Mouse (Mus musculus) megakaryocyte, embryonic 14.5 days (primary cell): Measurements from ENCODE around the gene Pdk2. TPM values are rescaled to one million over a fixed set of nuclear protein-coding genes. Genes with fewer than 3 reads are reported as not detected.
A peak's percentile ranks its signal among the peaks of the same experiment; 100 is the strongest.

ENCODE experiments used
- H3K27me3 ChIP-seq: replicated peaks from 2 replicates; pipeline ENCODE3; 2012; ENCODE audit warnings: inconsistent platforms
- H3K36me3 ChIP-seq: replicated peaks from 2 replicates; pipeline ENCODE3; 2012; ENCODE audit warnings: low read length, inconsistent platforms, mixed read lengths
- H3K4me1 ChIP-seq: 2 replicates; pipeline ENCODE4 v1.6.1; 2012; ENCODE audit warnings: inconsistent platforms
- H3K4me3 ChIP-seq: replicated peaks from 2 replicates; pipeline ENCODE3; 2012; ENCODE audit warnings: moderate library complexity, mild to moderate bottlenecking, inconsistent platforms
- H3K9me3 ChIP-seq: 2 replicates; pipeline ENCODE4 v1.6.1; 2012; ENCODE audit warnings: inconsistent platforms
- FLI1 ChIP-seq: IDR thresholded peaks from 2 replicates; pipeline ENCODE4 v1.6.1; 2012; ENCODE audit warnings: low read length, inconsistent platforms, mixed read lengths
- GATA1 ChIP-seq: IDR thresholded peaks from 3 replicates; pipeline ENCODE4 v1.6.1; 2012; ENCODE audit warnings: mixed read lengths, low read length, inconsistent platforms, borderline replicate concordance
- polyA plus RNA-seq: library from polyadenylated mRNA; stranded (reverse); fragments of >175 nt; gene quantifications from 2 replicates; pipeline ENCODE4 v1.2.3, GENCODE M21; 2012; ENCODE audit warnings: low replicate concordance; ENCODE audit not compliant: insufficient read depth

Gene Pdk2
- polyA plus RNA-seq, 1 experiment, result 38.6 TPM

DNA sequence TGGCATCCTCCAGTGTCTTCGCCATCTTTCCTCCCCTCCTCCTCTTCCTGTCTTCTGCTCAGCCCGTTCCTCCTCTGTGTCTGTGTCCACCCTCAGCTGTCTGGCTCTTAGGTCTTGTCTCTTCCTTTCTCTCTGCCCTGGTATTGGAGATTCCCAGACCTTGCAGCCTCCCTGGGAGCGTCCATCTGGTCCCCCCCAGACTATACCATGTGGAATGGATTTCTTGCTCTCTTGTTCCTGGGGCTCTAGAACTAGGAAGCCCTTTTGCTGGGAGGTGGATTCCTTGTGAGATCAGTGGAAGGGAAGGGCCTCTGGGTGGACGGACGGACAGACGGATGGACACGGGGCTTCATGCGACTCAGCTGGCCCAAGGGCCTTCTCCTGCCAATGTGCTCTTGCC is 45.1 kb downstream of the Pdk2 start:
- Histone ChIP-seq H3K4me3 (peak overlapping the region; percentile 99), H3K9me3 (no peaks in the 10 kb centered on the region), H3K27me3 (no peaks in the 10 kb centered on the region), H3K36me3 (peaks cover 89% of the 10 kb centered on the region), H3K4me1 (peaks cover 82% of the 10 kb centered on the region)
- TF ChIP-seq GATA1, result no peak
- no peak for TF ChIP-seq FLI1

GRCm38 (mm10) chr11:94994947-94995772 is 46.0 kb downstream of the Pdk2 start:
- H3K9me3 ChIP-seq, result no peaks in the 10 kb centered on the region
- no peaks in the 10 kb centered on the region for H3K27me3 ChIP-seq
- H3K4me1 ChIP-seq, result peaks cover 73% of the 10 kb centered on the region
- TF ChIP-seq GATA1 (no peak), FLI1 (no peak)
- peak overlapping the region; percentile 99 for H3K4me3 ChIP-seq
- peaks cover 80% of the 10 kb centered on the region for H3K36me3 ChIP-seq

DNA sequence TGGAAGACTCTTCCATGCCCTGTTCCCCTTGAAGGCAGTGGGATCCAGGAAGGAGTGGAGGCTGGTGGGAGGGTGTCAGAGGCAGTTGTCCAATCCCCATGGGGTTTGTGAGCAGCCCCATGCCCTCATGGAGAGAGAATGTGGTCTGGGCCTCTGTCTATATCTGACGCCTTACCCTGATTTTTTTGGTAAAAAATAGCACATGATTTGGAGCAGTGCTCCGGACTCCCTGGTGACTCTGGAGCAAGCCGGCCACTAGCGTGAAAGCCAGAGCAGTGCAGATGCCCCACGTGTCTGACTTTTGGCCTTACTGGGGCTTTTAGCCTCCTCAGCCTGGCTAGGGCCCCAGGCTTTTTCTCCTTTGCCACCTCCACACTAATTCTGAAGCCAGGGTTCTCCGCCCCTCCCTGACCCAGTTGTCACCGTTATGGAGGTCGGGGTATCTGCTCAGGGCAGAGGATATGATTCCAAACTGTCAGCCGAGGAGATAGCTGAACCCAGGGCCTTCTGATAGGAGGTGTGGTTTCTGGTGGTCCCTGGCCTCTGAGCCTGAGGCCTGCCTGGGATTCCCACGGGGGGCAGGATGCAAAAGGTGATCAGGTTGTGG is 46.8 kb downstream of the Pdk2 start:
- Histone ChIP-seq H3K27me3 (no peaks in the 10 kb centered on the region), H3K36me3 (peaks cover 71% of the 10 kb centered on the region), H3K4me3 (peak overlapping the region; percentile 99), H3K4me1 (peaks cover 68% of the 10 kb centered on the region), H3K9me3 (no peaks in the 10 kb centered on the region)
- TF ChIP-seq GATA1, result no peak
- no peak for TF ChIP-seq FLI1

- Histone ChIP-seq H3K27me3 (no peaks in the 10 kb centered on the region), H3K4me3 (peak overlapping the region; percentile 99), H3K36me3 (peaks cover 58% of the 10 kb centered on the region), H3K9me3 (no peaks in the 10 kb centered on the region), H3K4me1 (peaks cover 68% of the 10 kb centered on the region)
- no peak for TF ChIP-seq FLI1
- no peak for TF ChIP-seq GATA1
These were observed 48.2 kb downstream of the Pdk2 start for GRCm38 (mm10) chr11:94992754-94993606.

DNA sequence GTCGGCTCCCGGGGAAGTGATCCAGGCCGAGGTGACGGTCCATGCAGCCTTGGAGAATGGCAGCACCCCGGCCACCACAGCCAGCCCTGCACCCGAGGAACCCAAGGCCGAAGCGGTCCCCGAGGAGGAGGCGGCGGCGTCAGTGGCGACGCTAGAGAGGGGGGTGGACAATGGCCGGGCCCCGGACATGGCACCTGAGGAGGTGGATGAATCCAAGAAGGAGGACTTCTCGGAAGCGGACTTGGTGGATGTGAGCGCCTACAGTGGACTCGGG is 48.7 kb downstream of the Pdk2 start:
- H3K4me1 ChIP-seq, result peaks cover 68% of the 10 kb centered on the region
- H3K4me3 ChIP-seq, result peak overlapping the region; percentile 99
- no peaks in the 10 kb centered on the region for H3K9me3 ChIP-seq
- TF ChIP-seq GATA1 (no peak), FLI1 (no peak)
- peaks cover 52% of the 10 kb centered on the region for H3K36me3 ChIP-seq
- no peaks in the 10 kb centered on the region for H3K27me3 ChIP-seq

- Histone ChIP-seq H3K4me3 (peak overlapping the region; percentile 99), H3K9me3 (no peaks in the 10 kb centered on the region), H3K36me3 (peaks cover 47% of the 10 kb centered on the region), H3K4me1 (peaks cover 68% of the 10 kb centered on the region), H3K27me3 (no peaks in the 10 kb centered on the region)
- TF ChIP-seq FLI1, result no peak
These were observed 49.3 kb downstream of the Pdk2 start for GRCm38 (mm10) chr11:94991641-94992479.

DNA sequence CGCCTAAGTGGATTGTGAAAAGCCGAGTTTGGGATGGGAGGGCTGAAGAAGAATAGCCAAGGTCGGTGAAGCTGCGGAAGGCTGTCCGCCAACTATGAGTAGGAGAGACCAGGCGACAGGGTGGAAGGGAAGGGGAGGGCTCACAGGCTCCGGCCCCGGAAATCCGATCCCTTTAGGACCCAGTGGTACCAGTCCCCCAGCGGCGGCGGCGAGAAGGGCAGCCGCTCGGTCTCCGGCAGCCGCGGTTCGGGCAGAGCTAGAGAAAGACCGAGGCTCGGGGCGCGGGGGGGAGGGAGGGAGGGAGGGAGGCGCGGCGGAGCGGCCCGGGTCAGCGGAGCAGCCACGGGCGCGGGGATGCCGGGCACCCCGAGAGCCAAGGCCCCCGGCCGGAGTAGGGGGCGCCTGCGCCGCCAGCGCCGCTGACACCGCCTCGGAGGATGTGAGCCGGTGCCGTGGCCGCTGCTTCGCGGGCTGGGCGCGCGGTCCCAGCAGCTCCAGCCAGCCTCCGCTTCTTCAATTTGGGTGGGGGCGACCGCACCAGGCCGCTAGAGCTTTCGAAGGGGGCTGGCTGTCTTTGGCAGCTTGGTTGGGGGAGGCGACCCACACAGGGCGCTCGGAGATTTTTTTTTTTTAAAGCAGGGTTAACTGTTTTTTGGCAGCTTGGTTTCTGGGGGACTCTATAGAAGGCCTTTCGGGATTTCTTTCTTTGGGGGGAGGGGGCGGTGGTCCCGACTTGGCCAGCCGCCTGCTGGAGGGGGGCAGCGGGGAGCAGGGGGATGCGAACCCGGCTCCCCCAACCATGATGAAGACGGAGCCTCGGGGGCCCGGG is 50.2 kb downstream of the Pdk2 start, which contains the start of gene Ppp1r9b:
Gene Ppp1r9b, plus strand, starts transcription at position 287 of the 829 bp plus-strand sequence.
- TF ChIP-seq FLI1, result no peak
- no peak for TF ChIP-seq GATA1
- H3K4me1 ChIP-seq, result peaks cover 67% of the 10 kb centered on the region
- no peaks in the 10 kb centered on the region for H3K9me3 ChIP-seq
- H3K4me3 ChIP-seq, result peak within 1 kb of the TSS; percentile 99
- no peaks in the 10 kb centered on the region for H3K27me3 ChIP-seq
- peaks cover 38% of the 10 kb centered on the region for H3K36me3 ChIP-seq

- Histone ChIP-seq H3K36me3 (peaks cover 30% of the 10 kb centered on the region), H3K4me3 (peak overlapping the region; percentile 99), H3K9me3 (no peaks in the 10 kb centered on the region), H3K4me1 (peaks cover 62% of the 10 kb centered on the region), H3K27me3 (no peaks in the 10 kb centered on the region)
- no peak for TF ChIP-seq GATA1
- TF ChIP-seq FLI1, result no peak
These were observed 50.9 kb downstream of the Pdk2 start for GRCm38 (mm10) chr11:94990102-94990748.

DNA sequence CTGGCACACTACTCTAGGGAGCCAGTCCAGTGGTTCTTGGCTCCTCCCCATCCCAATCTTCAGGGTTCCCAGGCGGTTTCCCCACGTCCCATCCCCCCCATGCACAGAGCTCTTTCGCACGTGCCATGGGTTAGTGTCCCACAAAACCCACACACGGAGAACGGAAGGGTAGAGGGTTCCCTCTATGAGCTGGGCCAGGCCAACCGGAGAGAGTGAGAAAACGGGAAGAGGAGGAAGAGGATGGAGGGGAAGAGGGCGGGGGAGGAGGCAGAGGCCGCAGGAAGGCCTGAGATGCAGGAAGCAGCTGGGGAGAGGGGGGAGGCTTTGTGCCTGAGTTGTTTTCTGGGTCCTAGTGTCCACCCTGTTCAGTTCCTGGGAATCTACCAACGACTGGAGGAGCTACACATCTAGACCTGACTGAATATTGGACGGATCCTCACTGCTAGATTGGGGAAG is 51.6 kb downstream of the Pdk2 start:
- TF ChIP-seq GATA1 (no peak), FLI1 (peak; percentile 83)
- peaks cover 62% of the 10 kb centered on the region for H3K4me1 ChIP-seq
- peak overlapping the region; percentile 99 for H3K4me3 ChIP-seq
- H3K9me3 ChIP-seq, result no peaks in the 10 kb centered on the region
- no peaks in the 10 kb centered on the region for H3K27me3 ChIP-seq
- peaks cover 24% of the 10 kb centered on the region for H3K36me3 ChIP-seq
